Mouse (Mus musculus): ENCODE results near the gene Clcn7.

The Clcn7 gene

GRCm38 (mm10) chr17:25211705-25212104 is 78.5 kb downstream of the Clcn7 start:
- DNase-seq (ENCODE audit: low spot score in 2 of 2), result no peak
